Mouse (Mus musculus): ENCODE measurements around the gene Cradd.

The Cradd gene

DNA sequence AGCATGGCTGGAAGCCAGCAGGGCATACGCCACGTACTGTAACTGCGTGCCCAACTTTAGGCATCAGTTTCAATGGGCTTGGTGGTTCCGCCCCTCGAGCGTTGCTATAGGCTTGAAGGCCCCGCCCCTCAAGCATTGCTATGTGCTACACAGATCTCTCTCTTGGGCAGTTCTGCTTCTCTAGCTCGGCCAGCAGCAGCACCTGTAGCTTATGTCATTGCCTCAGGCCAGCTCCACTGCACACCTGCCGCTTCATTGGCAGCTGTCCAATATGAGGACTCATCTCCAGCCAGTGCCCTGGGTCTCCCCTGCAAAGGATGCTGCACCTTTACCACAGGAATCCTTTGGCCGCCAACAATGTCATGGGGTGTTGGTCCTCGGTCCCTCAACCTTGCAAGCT, 45.8 kb downstream of the Cradd start:
- no peak for DNase-seq (ENCODE audit: low read depth in 1 of 2, low spot score in 2 of 2)

GRCm38 (mm10) chr10:95275488-95275887, 48.4 kb downstream of the Cradd start:
- DNase-seq (ENCODE audit: low read depth in 1 of 2, low spot score in 2 of 2): no peak

GRCm38 (mm10) chr10:95273226-95273625, 50.7 kb downstream of the Cradd start:
- no peak for DNase-seq (ENCODE audit: low read depth in 1 of 2, low spot score in 2 of 2)

GRCm38 (mm10) chr10:95269151-95269550, 54.8 kb downstream of the Cradd start:
- DNase-seq (ENCODE audit: low read depth in 1 of 2, low spot score in 2 of 2): no peak

DNA sequence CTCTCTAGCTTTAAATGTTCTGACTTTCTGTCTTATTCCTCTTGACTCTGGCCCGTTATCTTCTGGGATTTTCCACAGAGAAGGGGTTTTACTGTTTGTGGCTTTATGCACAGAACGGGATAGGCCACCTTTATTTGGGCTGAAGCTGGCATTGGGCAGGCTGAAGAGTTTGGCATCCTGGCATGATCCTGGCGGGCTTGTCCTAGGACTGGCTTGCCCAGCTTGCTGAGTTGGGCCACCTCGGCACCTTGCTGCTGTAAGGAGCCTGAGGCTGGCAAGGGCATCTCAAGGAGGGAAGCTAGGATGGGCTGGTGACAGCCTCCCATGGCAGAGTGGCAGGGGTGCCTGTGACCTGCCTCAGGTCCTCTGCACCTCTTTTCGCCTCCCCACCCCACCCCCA, 55.6 kb downstream of the Cradd start:
- no peak for DNase-seq (ENCODE audit: low read depth in 1 of 2, low spot score in 2 of 2)

GRCm38 (mm10) chr10:95266983-95267382, 57.0 kb downstream of the Cradd start:
- no peak for DNase-seq (ENCODE audit: low read depth in 1 of 2, low spot score in 2 of 2)

- DNase-seq (ENCODE audit: low read depth in 1 of 2, low spot score in 2 of 2): no peak
These were observed 57.7 kb downstream of the Cradd start for GRCm38 (mm10) chr10:95266041-95266762.

DNA sequence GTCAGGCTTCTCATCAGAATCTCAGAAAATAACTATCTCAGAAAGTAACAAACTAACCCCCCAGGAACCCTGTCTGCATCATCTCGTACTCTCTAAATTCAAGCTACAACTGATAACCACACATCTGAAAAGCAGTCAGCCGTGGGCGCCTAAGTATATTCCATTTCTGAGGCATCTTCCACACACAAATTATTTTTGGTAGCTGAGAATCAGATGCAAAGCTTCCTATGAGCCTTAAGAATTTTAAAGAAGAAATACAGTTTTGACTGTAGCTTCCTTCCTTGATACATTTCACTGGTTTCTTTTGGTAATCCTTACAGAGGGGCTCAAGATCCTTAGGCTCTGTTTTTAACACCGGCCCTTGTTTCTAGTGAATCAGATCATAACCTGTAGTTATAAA, 58.4 kb downstream of the Cradd start:
- DNase-seq (ENCODE audit: low read depth in 1 of 2, low spot score in 2 of 2): no peak

- DNase-seq (ENCODE audit: low read depth in 1 of 2, low spot score in 2 of 2): no peak
These were observed 59.2 kb downstream of the Cradd start for GRCm38 (mm10) chr10:95264485-95265321.

GRCm38 (mm10) chr10:95262388-95262787, 61.5 kb downstream of the Cradd start:
- DNase-seq (ENCODE audit: low read depth in 1 of 2, low spot score in 2 of 2): no peak

- no peak for DNase-seq (ENCODE audit: low read depth in 1 of 2, low spot score in 2 of 2)
These were observed 62.7 kb downstream of the Cradd start for GRCm38 (mm10) chr10:95261279-95261678.

- no peak for DNase-seq (ENCODE audit: low read depth in 1 of 2, low spot score in 2 of 2)
These were observed 63.5 kb downstream of the Cradd start for GRCm38 (mm10) chr10:95260420-95260819.

GRCm38 (mm10) chr10:95258471-95259155, 65.3 kb downstream of the Cradd start:
- DNase-seq (ENCODE audit: low read depth in 1 of 2, low spot score in 2 of 2): no peak

GRCm38 (mm10) chr10:95257979-95258378, 66.0 kb downstream of the Cradd start:
- no peak for DNase-seq (ENCODE audit: low read depth in 1 of 2, low spot score in 2 of 2)

- no peak for DNase-seq (ENCODE audit: low read depth in 1 of 2, low spot score in 2 of 2)
These were observed 67.8 kb downstream of the Cradd start for GRCm38 (mm10) chr10:95256095-95256494.

DNA sequence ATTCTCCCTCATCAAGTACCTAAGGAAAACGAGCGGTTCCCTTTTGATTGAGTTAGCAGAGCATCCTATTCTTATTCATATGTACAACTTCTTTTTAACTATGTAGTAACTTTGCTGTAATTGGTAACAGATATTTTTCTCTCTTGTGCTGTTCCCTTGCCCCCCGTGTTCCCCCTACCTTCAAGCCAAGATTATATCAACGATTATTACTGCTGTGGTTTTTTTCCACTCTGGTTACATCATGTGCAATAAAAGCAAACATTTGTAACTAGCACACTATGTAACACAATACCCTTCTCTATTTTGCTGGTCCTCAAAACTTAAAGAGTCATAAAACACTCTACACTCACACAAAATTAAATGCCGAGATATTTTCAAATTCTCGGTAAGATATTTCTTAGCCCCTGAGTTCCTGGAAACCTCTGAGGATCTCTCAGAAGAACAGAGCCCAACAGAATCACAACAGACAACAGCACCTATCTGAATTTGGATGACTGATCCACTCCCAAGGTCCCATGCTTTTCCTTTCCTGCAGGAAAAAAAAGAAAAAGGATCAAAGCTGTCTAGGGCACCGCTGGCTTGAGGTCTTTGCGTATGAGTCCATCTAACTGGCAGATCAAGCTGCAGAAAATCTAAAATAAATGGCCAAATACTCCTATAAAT, 68.8 kb downstream of the Cradd start:
- DNase-seq (ENCODE audit: low read depth in 1 of 2, low spot score in 2 of 2): no peak

DNA sequence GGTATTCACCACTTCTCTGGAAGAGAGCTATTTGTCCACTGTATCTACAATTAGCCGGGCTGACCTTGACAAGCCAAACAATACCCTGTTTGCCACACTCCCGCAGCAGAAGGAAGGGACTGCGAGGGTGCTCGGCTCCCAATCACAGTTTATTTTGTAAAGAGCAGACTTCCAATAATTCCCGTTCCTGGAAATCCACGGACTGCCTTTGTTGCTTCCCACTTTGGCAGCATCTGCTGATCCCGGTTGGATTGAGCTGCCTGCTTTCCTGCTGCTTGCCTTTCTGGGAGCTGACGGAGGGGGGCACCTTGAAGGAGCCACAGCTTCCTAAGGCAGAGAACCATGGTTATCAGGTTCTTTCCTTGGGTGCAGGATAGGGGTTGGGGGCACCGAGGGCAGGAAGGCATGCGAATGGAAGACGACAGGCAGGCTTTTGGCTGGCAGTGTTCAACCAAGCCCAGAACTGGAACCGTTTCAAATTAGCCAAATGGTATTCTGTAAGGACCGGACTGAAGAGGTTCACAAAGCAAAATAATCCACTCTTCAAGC, 69.4 kb downstream of the Cradd start:
- DNase-seq (ENCODE audit: low read depth in 1 of 2, low spot score in 2 of 2): no peak

- DNase-seq (ENCODE audit: low read depth in 1 of 2, low spot score in 2 of 2): no peak
These were observed 69.9 kb downstream of the Cradd start for GRCm38 (mm10) chr10:95254046-95254445.

- no peak for DNase-seq (ENCODE audit: low read depth in 1 of 2, low spot score in 2 of 2)
These were observed 72.3 kb downstream of the Cradd start for GRCm38 (mm10) chr10:95251674-95252073.

GRCm38 (mm10) chr10:95248362-95248761, 75.6 kb downstream of the Cradd start:
- no peak for DNase-seq (ENCODE audit: low read depth in 1 of 2, low spot score in 2 of 2)

DNA sequence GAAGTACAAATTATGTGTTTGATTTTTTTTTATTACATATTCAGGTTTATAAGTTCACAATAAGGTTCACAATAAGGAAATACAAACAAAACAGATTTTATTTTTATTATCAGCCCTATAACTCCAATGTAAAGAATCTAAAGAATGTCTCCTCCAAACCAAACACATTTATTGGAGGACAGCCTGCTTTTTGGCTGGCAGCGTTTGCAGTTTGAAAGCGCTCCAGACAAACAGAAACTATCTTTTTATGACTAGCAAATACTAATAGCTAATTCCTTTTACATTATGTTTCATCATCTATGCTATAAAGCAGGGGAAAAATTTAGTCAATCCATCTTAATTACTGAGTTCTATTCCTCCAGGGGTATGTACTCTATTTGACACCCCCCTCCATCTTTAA, 77.2 kb downstream of the Cradd start:
- DNase-seq (ENCODE audit: low read depth in 1 of 2, low spot score in 2 of 2): no peak
